Mouse (Mus musculus) thymus, postnatal 10 days (tissue): ENCODE data around the gene Hydin.

Experiments used
- DNase-seq, 2 experiments: peaks; one replicate each; pipeline ENCODE4 v3.0.0; 2021; ENCODE audit warnings: low spot score in 2 of 2

Gene Hydin

DNA sequence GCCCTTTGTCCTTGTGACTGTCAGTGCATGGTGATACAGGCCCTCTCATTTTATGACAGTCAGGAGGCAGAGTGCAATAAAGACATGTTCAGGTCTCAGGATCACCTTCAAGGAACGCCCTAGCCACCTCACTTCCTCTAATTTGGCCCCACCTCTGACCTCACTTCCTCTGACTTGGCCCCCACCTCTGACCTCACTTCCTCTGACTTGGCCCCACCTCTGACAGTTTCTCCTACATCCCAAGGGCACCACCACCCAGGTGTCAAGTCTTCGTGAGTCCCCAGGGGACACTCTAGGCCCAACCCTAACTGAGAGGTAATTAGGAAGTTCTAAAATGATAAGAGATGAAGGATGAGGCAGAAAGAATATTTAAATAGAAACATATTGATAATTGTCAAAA is 177.5 kb downstream of the Hydin start:
- DNase-seq: no peak

- DNase-seq: no peak
These were observed 183.7 kb downstream of the Hydin start for GRCm38 (mm10) chr8:110450463-110450862.

DNA sequence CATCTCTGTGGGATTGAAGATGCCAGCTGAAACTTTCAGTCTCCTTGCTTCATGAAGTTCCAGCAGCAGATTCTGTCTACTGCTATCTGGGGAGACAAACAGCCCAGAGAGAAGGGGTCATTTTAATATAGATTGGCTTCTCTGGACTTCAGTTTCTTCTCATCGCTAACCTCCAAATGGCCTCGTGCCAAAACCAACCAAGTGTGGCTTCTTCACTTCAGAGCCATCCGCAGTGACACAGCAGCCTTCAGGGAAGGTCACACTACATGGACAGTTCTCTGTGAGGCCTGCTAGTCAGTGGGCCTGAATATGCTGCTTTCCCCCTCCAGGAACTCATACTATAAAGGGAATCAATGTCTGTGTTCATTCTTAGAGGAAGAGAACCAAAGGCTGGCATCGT is 187.7 kb downstream of the Hydin start:
- DNase-seq: no peak

- DNase-seq: no peak
These were observed 190.6 kb downstream of the Hydin start for GRCm38 (mm10) chr8:110457424-110457823.

DNA sequence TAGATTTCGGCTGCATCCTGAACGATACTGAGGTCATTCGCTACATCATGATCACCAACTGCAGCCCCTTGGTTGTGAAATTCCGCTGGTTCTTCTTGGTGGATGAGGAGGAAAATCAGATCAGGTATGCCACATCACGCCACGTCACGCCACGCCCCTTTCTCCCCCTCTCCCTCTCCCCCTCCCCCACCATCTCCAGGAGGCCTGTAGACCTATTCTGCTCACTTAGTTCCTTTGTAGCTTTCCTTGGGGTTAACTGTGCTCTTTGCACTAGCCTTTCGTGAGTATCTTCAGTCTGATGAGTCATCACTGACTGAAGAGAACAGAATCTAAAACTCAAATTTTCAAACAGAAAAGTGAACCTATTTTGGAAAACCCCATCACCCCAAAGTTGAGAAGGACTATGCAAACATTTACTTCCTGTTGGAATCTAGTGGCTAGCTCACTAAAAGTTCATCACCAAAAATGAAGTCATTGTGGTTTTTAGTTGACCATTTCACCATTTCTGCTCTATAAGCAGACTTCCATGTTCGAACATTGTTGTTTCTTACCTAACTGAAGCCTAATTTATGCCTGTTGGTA is 195.9 kb downstream of the Hydin start:
- DNase-seq: no peak

- no peak for DNase-seq
These were observed 197.1 kb downstream of the Hydin start for GRCm38 (mm10) chr8:110463773-110464460.

GRCm38 (mm10) chr8:110465606-110466005 is 198.8 kb downstream of the Hydin start:
- no peak for DNase-seq

DNA sequence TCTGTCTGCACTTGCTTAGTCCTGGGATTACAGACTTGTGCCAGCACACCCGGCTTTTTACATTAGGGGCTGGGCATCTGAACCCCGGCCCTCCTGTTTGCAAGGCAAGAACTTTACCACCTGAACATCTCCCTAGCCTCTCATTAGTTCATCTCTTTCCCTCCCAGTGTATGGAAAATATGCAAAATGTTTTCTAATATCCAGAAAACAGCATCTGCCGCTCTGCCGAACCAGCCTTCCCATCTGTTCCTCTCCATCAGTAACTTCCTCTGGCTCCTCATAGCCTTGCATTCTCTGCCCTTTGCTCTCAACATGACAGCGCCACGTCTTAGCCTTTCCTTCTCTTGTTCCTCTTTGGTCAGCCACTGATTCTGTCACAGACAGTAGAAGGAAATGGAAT is 210.5 kb downstream of the Hydin start:
- DNase-seq: no peak

DNA sequence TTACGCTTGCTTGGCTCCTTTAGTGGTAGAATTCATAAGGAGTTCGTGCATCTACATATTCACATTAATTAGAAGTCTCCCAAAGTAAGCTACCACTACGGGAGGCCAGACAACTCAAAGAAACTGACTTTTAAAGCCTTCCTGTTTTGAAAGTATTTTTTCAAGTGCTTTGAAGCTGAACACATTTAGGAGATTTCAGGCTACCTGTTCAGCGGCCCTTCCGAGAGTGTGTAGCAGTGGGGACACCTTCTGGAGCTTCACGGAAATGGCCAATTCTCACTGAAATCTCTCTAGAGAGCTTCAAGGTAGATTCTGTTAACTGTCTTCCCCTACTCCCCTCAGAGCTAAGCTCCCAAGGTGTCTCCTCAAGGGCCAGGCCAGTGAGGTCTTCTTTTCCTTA is 211.8 kb downstream of the Hydin start:
- DNase-seq: no peak

- no peak for DNase-seq
These were observed 212.6 kb downstream of the Hydin start for GRCm38 (mm10) chr8:110479401-110479800.

GRCm38 (mm10) chr8:110482275-110482674 is 215.5 kb downstream of the Hydin start:
- no peak for DNase-seq

DNA sequence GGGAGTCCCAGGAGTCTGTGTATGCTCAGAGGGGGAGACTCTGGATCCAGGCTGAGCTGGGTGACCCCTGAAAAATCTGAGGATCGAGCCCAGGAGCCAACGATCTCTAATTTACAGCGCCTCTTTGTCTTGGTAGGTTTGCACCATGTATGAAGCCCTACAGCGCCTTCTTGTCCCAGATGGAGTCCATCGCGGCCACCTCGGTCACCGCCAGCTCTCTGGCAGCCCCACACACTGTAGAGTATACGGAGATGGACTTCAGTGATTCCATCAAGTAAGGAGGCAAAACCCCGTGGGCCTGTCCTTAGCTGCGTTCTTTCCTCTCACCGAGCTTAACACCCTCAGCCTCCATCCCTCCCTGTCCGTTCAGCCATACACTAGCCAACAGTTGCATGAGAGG is 218.5 kb downstream of the Hydin start:
- no peak for DNase-seq

DNA sequence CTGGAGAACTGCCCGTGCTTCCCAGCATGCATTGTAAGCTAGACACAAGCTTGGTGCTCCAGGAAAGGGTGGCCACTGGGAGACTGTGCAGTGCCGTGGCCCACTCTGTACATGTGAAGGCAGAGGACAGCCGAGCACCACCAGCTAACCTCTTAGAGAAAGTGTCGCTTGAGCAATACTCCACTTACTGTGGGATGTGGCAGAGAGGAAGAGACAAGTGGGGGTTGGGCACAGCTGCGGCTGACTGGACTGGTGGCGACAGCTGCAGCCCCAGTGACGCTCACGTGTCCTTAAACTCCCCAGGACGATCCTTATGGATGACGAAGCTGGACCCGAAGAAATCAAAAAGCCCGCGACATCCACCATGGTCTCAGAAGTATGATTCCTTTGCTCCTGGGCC is 219.2 kb downstream of the Hydin start:
- DNase-seq: no peak

- no peak for DNase-seq
These were observed 220.9 kb downstream of the Hydin start for GRCm38 (mm10) chr8:110487644-110488043.

DNA sequence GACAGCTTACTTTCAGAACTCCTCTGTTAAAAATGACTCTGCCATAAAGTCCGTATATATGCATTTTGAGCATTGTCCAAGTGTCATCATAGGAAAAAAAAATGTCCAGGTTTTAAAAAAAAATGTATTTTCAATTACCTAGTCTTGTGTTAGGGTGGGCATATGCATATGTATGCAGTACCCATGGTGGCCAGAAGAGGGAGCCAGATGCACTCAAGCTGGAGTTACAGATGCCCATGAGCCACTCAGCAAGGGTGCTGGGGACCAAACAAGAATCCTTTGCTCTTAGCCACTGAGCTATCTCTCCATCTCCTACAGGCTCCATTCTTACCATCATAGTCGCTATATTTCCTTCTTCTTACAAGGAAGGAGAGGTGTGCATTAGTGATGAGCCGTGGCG is 222.6 kb downstream of the Hydin start:
- no peak for DNase-seq

GRCm38 (mm10) chr8:110491118-110491517 is 224.3 kb downstream of the Hydin start:
- no peak for DNase-seq

- DNase-seq: no peak
These were observed 229.5 kb downstream of the Hydin start for GRCm38 (mm10) chr8:110496286-110496685.

DNA sequence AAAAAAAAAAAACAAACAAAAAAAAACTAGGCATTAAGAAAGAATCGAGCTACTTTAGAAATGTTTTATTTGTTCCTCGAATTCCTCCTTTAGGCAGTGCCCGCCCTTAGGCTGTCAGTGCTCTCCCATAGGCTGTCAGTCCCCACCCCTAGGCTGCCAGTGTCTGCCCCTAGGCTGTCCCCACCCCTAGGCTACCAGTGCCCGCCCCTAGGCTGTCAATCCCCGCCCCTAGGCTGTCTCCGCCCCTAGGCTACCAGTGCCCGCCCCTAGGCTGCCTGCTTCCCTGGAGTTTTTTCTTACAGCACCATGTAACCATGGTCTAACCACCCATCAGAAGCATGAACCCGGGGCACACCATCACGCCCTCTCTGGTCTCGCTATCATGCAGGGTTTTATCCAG is 233.5 kb downstream of the Hydin start:
- no peak for DNase-seq

GRCm38 (mm10) chr8:110500661-110501060 is 233.9 kb downstream of the Hydin start:
- no peak for DNase-seq

- no peak for DNase-seq
These were observed 234.6 kb downstream of the Hydin start for GRCm38 (mm10) chr8:110501330-110501729.

GRCm38 (mm10) chr8:110502880-110503279 is 236.1 kb downstream of the Hydin start:
- DNase-seq: no peak

GRCm38 (mm10) chr8:110508766-110509165 is 242.0 kb downstream of the Hydin start:
- no peak for DNase-seq

- no peak for DNase-seq
These were observed 253.0 kb downstream of the Hydin start for GRCm38 (mm10) chr8:110519790-110520189.

DNA sequence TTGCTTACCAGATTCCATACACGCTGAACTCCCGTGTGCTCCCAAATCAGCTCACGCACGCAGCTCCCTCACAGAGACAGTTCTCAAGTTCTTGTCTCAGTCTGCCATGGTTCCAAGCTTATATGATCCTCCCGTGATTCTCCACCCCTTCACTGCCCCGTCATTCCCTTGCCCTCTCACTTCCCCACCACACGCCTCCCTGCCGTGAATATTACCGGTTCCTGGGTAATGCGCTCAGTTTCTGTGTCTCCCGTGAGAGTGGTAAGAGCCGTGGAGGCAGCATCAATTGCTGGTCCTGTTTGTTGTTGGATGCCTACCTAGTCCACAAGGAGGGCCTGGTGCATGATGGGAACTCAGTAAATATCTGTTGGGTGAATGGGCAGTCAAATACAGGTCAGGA is 255.1 kb downstream of the Hydin start:
- no peak for DNase-seq
